Mouse (Mus musculus): ENCODE results near the gene Rgl1.

- no peak for TF ChIP-seq CTCF (conservative IDR thresholded peaks at IDR 0.05; ENCODE audit: insufficient read depth, insufficient read length, low read depth, low read length)
- TF ChIP-seq POLR2A (IDR thresholded peaks at IDR 0.05; ENCODE audit: low read depth, low read length), result no peak
Measured at GRCm38 (mm10) chr1:152538817-152539216, 227.3 kb downstream of the Rgl1 start.
